Mouse (Mus musculus): ENCODE results near the gene Lhx1. TPM values are rescaled to one million over a fixed set of nuclear protein-coding genes. Genes with fewer than 3 reads are reported as not detected.

Gene Lhx1
- polyA plus RNA-seq, 1 experiment from 2014 or later: 0.15 TPM

- Histone ChIP-seq H3K27ac (replicated peaks) (no peak overlapping the region), H3K27me3 (peaks cover 98% of the 10 kb centered on the region), H3K9ac (no peak overlapping the region), H3K4me1 (peaks cover 50% of the 10 kb centered on the region), H3K9me3 (replicated peaks) (no peaks in the 10 kb centered on the region), H3K4me2 (replicated peaks) (peak overlapping the region; percentile 77), H3K4me3 (replicated peaks) (peak overlapping the region; percentile 43), H3K36me3 (no peaks in the 10 kb centered on the region)
- WGBS: under 1% methylated on average over 48 of the region's 48 CpGs
- no peak for ATAC-seq (ENCODE audit: insufficient number of reproducible peaks, low FRiP score, low TSS enrichment, low read depth)
Measured at GRCm38 (mm10) chr11:84524511-84525270, 644 bp downstream of the Lhx1 start.

- Histone ChIP-seq H3K36me3 (no peaks in the 10 kb centered on the region), H3K4me2 (replicated peaks) (peak overlapping the region; percentile 77), H3K27me3 (peaks cover 98% of the 10 kb centered on the region), H3K9me3 (replicated peaks) (no peaks in the 10 kb centered on the region), H3K4me3 (replicated peaks) (peak overlapping the region; percentile 43; the same call in 1 of the 2 replicates), H3K9ac (no peak overlapping the region), H3K4me1 (peaks cover 44% of the 10 kb centered on the region), H3K27ac (replicated peaks) (no peak overlapping the region)
- no peak for ATAC-seq (ENCODE audit: insufficient number of reproducible peaks, low FRiP score, low TSS enrichment, low read depth)
- WGBS: 1% methylated on average over 35 of the region's 35 CpGs
Measured at GRCm38 (mm10) chr11:84523841-84524510, 1.4 kb downstream of the Lhx1 start.

- peaks cover 44% of the 10 kb centered on the region for H3K4me1 ChIP-seq
- 2% methylated on average over 16 of the region's 16 CpGs for WGBS
- no peak overlapping the region for H3K9ac ChIP-seq
- peak overlapping the region; percentile 18; the same call in 1 of the 2 replicates for H3K4me3 ChIP-seq (replicated peaks)
- ATAC-seq (ENCODE audit: insufficient number of reproducible peaks, low FRiP score, low TSS enrichment, low read depth): no peak
- no peaks in the 10 kb centered on the region for H3K9me3 ChIP-seq (replicated peaks)
- no peaks in the 10 kb centered on the region for H3K36me3 ChIP-seq
- H3K27ac ChIP-seq (replicated peaks): no peak overlapping the region
- H3K4me2 ChIP-seq (replicated peaks): no peak overlapping the region
- H3K27me3 ChIP-seq: peaks cover 98% of the 10 kb centered on the region
Measured at GRCm38 (mm10) chr11:84523321-84523831, 2.0 kb downstream of the Lhx1 start.

GRCm38 (mm10) chr11:84522577-84523320 is 2.6 kb downstream of the Lhx1 start:
- WGBS: 1% methylated on average over 40 of the region's 40 CpGs
- H3K4me2 ChIP-seq (replicated peaks): peak overlapping the region; percentile 28
- no peaks in the 10 kb centered on the region for H3K9me3 ChIP-seq (replicated peaks)
- peaks cover 44% of the 10 kb centered on the region for H3K4me1 ChIP-seq
- no peak overlapping the region for H3K9ac ChIP-seq
- H3K27me3 ChIP-seq: peaks cover 94% of the 10 kb centered on the region
- H3K36me3 ChIP-seq: no peaks in the 10 kb centered on the region
- no peak overlapping the region for H3K27ac ChIP-seq (replicated peaks)
- peak overlapping the region; percentile 18 for H3K4me3 ChIP-seq (replicated peaks)
- ATAC-seq (ENCODE audit: insufficient number of reproducible peaks, low FRiP score, low TSS enrichment, low read depth): no peak

- WGBS: 9% methylated on average over 24 of the region's 24 CpGs
- ATAC-seq (ENCODE audit: insufficient number of reproducible peaks, low FRiP score, low TSS enrichment, low read depth): no peak
- Histone ChIP-seq H3K4me3 (replicated peaks) (no peak overlapping the region), H3K9me3 (replicated peaks) (no peaks in the 10 kb centered on the region), H3K36me3 (no peaks in the 10 kb centered on the region), H3K4me2 (replicated peaks) (no peak overlapping the region), H3K27me3 (peaks cover 91% of the 10 kb centered on the region), H3K4me1 (peaks cover 44% of the 10 kb centered on the region), H3K27ac (replicated peaks) (no peak overlapping the region), H3K9ac (no peak overlapping the region)
Measured at GRCm38 (mm10) chr11:84521751-84522299, 3.5 kb downstream of the Lhx1 start.

- Histone ChIP-seq H3K9me3 (replicated peaks) (no peaks in the 10 kb centered on the region), H3K27ac (replicated peaks) (no peak overlapping the region), H3K27me3 (peaks cover 92% of the 10 kb centered on the region), H3K36me3 (no peaks in the 10 kb centered on the region), H3K4me2 (replicated peaks) (no peak overlapping the region), H3K4me3 (replicated peaks) (no peak overlapping the region), H3K4me1 (peaks cover 41% of the 10 kb centered on the region), H3K9ac (no peak overlapping the region)
- ATAC-seq (ENCODE audit: insufficient number of reproducible peaks, low FRiP score, low TSS enrichment, low read depth): no peak
- WGBS: 11% methylated on average over 3 of the region's 3 CpGs
Measured at GRCm38 (mm10) chr11:84521071-84521390, 4.3 kb downstream of the Lhx1 start.

GRCm38 (mm10) chr11:84520269-84521070 is 4.9 kb downstream of the Lhx1 start:
- no peak overlapping the region; the same call in 1 of the 2 replicates for H3K4me3 ChIP-seq (replicated peaks)
- H3K4me2 ChIP-seq (replicated peaks): no peak overlapping the region
- H3K27ac ChIP-seq (replicated peaks): no peak overlapping the region
- H3K36me3 ChIP-seq: no peaks in the 10 kb centered on the region
- 2% methylated on average over 31 of the region's 31 CpGs for WGBS
- H3K27me3 ChIP-seq: peaks cover 92% of the 10 kb centered on the region
- ATAC-seq (ENCODE audit: insufficient number of reproducible peaks, low FRiP score, low TSS enrichment, low read depth): no peak
- H3K9me3 ChIP-seq (replicated peaks): no peaks in the 10 kb centered on the region
- H3K4me1 ChIP-seq: peaks cover 35% of the 10 kb centered on the region
- H3K9ac ChIP-seq: no peak overlapping the region

GRCm38 (mm10) chr11:84519576-84520268 is 5.6 kb downstream of the Lhx1 start:
- Histone ChIP-seq H3K27ac (replicated peaks) (no peak overlapping the region), H3K4me1 (peaks cover 28% of the 10 kb centered on the region), H3K9me3 (replicated peaks) (no peaks in the 10 kb centered on the region), H3K4me3 (replicated peaks) (no peak overlapping the region; the same call in 1 of the 2 replicates), H3K27me3 (peaks cover 92% of the 10 kb centered on the region), H3K9ac (no peak overlapping the region), H3K4me2 (replicated peaks) (no peak overlapping the region), H3K36me3 (no peaks in the 10 kb centered on the region)
- WGBS: 5% methylated on average over 34 of the region's 34 CpGs
- ATAC-seq (ENCODE audit: insufficient number of reproducible peaks, low FRiP score, low TSS enrichment, low read depth): no peak

- H3K27me3 ChIP-seq: peaks cover 91% of the 10 kb centered on the region
- no peak overlapping the region for H3K4me3 ChIP-seq (replicated peaks)
- no peak overlapping the region for H3K4me2 ChIP-seq (replicated peaks)
- H3K27ac ChIP-seq (replicated peaks): no peak overlapping the region
- WGBS: 11% methylated on average over 12 of the region's 12 CpGs
- no peak for ATAC-seq (ENCODE audit: insufficient number of reproducible peaks, low FRiP score, low TSS enrichment, low read depth)
- peaks cover 21% of the 10 kb centered on the region for H3K4me1 ChIP-seq
- no peaks in the 10 kb centered on the region for H3K36me3 ChIP-seq
- H3K9ac ChIP-seq: no peak overlapping the region
- no peaks in the 10 kb centered on the region for H3K9me3 ChIP-seq (replicated peaks)
Measured at GRCm38 (mm10) chr11:84519036-84519435, 6.3 kb downstream of the Lhx1 start.

GRCm38 (mm10) chr11:84518261-84518660 is 7.1 kb downstream of the Lhx1 start:
- no peak overlapping the region for H3K4me2 ChIP-seq (replicated peaks)
- no peaks in the 10 kb centered on the region for H3K9me3 ChIP-seq (replicated peaks)
- 22% methylated on average over 5 of the region's 5 CpGs for WGBS
- ATAC-seq (ENCODE audit: insufficient number of reproducible peaks, low FRiP score, low TSS enrichment, low read depth): no peak
- no peak overlapping the region for H3K27ac ChIP-seq (replicated peaks)
- H3K36me3 ChIP-seq: no peaks in the 10 kb centered on the region
- peaks cover 83% of the 10 kb centered on the region for H3K27me3 ChIP-seq
- no peak overlapping the region for H3K4me3 ChIP-seq (replicated peaks)
- peaks cover 15% of the 10 kb centered on the region for H3K4me1 ChIP-seq
- no peak overlapping the region for H3K9ac ChIP-seq
